Mouse (Mus musculus): ENCODE results near the gene Klk8. TPM values are rescaled to one million over a fixed set of nuclear protein-coding genes. Genes with fewer than 3 reads are reported as not detected.

The Klk8 gene
- polyA plus RNA-seq, 1 experiment from 2014 or later, result 9.5 TPM

GRCm38 (mm10) chr7:43777423-43777822, 20.0 kb upstream of the Klk8 start:
- Histone ChIP-seq H3K9me3 (replicated peaks) (no peaks in the 10 kb centered on the region), H3K27ac (replicated peaks) (no peak overlapping the region), H3K36me3 (no peaks in the 10 kb centered on the region), H3K4me3 (no peak overlapping the region), H3K27me3 (ENCODE audit: low read depth, poor library complexity, severe bottlenecking) (peaks cover 7% of the 10 kb centered on the region; the same call in 1 of the 2 replicates), H3K4me1 (peaks cover 21% of the 10 kb centered on the region)
- 90% methylated on average over 12 of the region's 12 CpGs for WGBS
- DNase-seq (ENCODE audit: low spot score), result no peak

- Histone ChIP-seq H3K27me3 (ENCODE audit: low read depth, poor library complexity, severe bottlenecking) (peaks cover 16% of the 10 kb centered on the region), H3K9me3 (replicated peaks) (no peaks in the 10 kb centered on the region), H3K36me3 (no peaks in the 10 kb centered on the region), H3K27ac (replicated peaks) (no peak overlapping the region), H3K4me1 (peaks cover 26% of the 10 kb centered on the region), H3K4me3 (no peak overlapping the region)
- 92% methylated on average over 10 of the region's 10 CpGs for WGBS
- DNase-seq (ENCODE audit: low spot score), result no peak
These were observed 19.0 kb upstream of the Klk8 start for GRCm38 (mm10) chr7:43778176-43778970.

- H3K27ac ChIP-seq (replicated peaks), result no peak overlapping the region
- WGBS, result 70% methylated on average over 6 of the region's 6 CpGs
- H3K4me3 ChIP-seq, result no peak overlapping the region
- H3K4me1 ChIP-seq, result peaks cover 16% of the 10 kb centered on the region
- H3K27me3 ChIP-seq (ENCODE audit: low read depth, poor library complexity, severe bottlenecking), result peaks cover 30% of the 10 kb centered on the region
- DNase-seq (ENCODE audit: low spot score), result no peak
- H3K36me3 ChIP-seq, result no peaks in the 10 kb centered on the region
- no peaks in the 10 kb centered on the region for H3K9me3 ChIP-seq (replicated peaks)
These were observed 17.1 kb upstream of the Klk8 start for GRCm38 (mm10) chr7:43780241-43780640.

- Histone ChIP-seq H3K27ac (replicated peaks) (no peak within 1 kb of the TSS), H3K4me1 (peaks cover 11% of the 10 kb centered on the region), H3K36me3 (no peaks in the 10 kb centered on the region), H3K4me3 (no peak within 1 kb of the TSS), H3K9me3 (replicated peaks) (no peaks in the 10 kb centered on the region), H3K27me3 (ENCODE audit: low read depth, poor library complexity, severe bottlenecking) (peaks cover 30% of the 10 kb centered on the region)
- DNase-seq (ENCODE audit: low spot score), result no peak
- WGBS, result 53% methylated on average over 5 of the region's 5 CpGs
These were observed 16.6 kb upstream of the Klk8 start, which contains the start of gene Klk10 for GRCm38 (mm10) chr7:43780746-43781145. TSS of gene Klk10 (plus strand) at chr7:43781035.

- Histone ChIP-seq H3K4me3 (no peak overlapping the region), H3K9me3 (replicated peaks) (no peaks in the 10 kb centered on the region), H3K27ac (replicated peaks) (no peak overlapping the region), H3K4me1 (peaks cover 9% of the 10 kb centered on the region), H3K27me3 (ENCODE audit: low read depth, poor library complexity, severe bottlenecking) (peaks cover 30% of the 10 kb centered on the region), H3K36me3 (no peaks in the 10 kb centered on the region)
- 86% methylated on average over 11 of the region's 11 CpGs for WGBS
- no peak for DNase-seq (ENCODE audit: low spot score)
These were observed 15.8 kb upstream of the Klk8 start for GRCm38 (mm10) chr7:43781541-43781940.

GRCm38 (mm10) chr7:43782275-43783265, 14.8 kb upstream of the Klk8 start:
- no peaks in the 10 kb centered on the region for H3K9me3 ChIP-seq (replicated peaks)
- WGBS, result 6% methylated on average over 36 of the region's 36 CpGs
- peak; percentile 89 for DNase-seq (ENCODE audit: low spot score)
- H3K4me1 ChIP-seq, result peaks cover 9% of the 10 kb centered on the region
- peak overlapping the region; percentile 51 for H3K4me3 ChIP-seq
- H3K27ac ChIP-seq (replicated peaks), result peak overlapping the region; percentile 77
- peaks cover 30% of the 10 kb centered on the region for H3K27me3 ChIP-seq (ENCODE audit: low read depth, poor library complexity, severe bottlenecking)
- no peaks in the 10 kb centered on the region for H3K36me3 ChIP-seq

- Histone ChIP-seq H3K27ac (replicated peaks) (no peak overlapping the region), H3K4me1 (peaks cover 9% of the 10 kb centered on the region), H3K27me3 (ENCODE audit: low read depth, poor library complexity, severe bottlenecking) (peaks cover 30% of the 10 kb centered on the region), H3K4me3 (no peak overlapping the region), H3K9me3 (replicated peaks) (no peaks in the 10 kb centered on the region), H3K36me3 (no peaks in the 10 kb centered on the region)
- DNase-seq (ENCODE audit: low spot score), result no peak
- 84% methylated on average over 1 of the region's 1 CpGs for WGBS
These were observed 12.1 kb upstream of the Klk8 start for GRCm38 (mm10) chr7:43785286-43785685.

- no peaks in the 10 kb centered on the region for H3K9me3 ChIP-seq (replicated peaks)
- H3K36me3 ChIP-seq, result no peaks in the 10 kb centered on the region
- no peaks in the 10 kb centered on the region for H3K4me1 ChIP-seq
- DNase-seq (ENCODE audit: low spot score), result no peak
- H3K4me3 ChIP-seq, result no peak overlapping the region
- H3K27me3 ChIP-seq (ENCODE audit: low read depth, poor library complexity, severe bottlenecking), result peaks cover 17% of the 10 kb centered on the region
- WGBS, result 85% methylated on average over 3 of the region's 3 CpGs
- no peak overlapping the region for H3K27ac ChIP-seq (replicated peaks)
These were observed 9.3 kb upstream of the Klk8 start for GRCm38 (mm10) chr7:43788096-43788495.

- no peak overlapping the region for H3K27ac ChIP-seq (replicated peaks)
- WGBS, result 86% methylated on average over 2 of the region's 2 CpGs
- H3K4me1 ChIP-seq, result no peaks in the 10 kb centered on the region
- no peak for DNase-seq (ENCODE audit: low spot score)
- H3K27me3 ChIP-seq (ENCODE audit: low read depth, poor library complexity, severe bottlenecking), result peaks cover 5% of the 10 kb centered on the region; the same call in 1 of the 2 replicates
- H3K4me3 ChIP-seq, result no peak overlapping the region
- no peaks in the 10 kb centered on the region for H3K9me3 ChIP-seq (replicated peaks)
- H3K36me3 ChIP-seq, result no peaks in the 10 kb centered on the region
These were observed 8.1 kb upstream of the Klk8 start for GRCm38 (mm10) chr7:43789295-43789694.

GRCm38 (mm10) chr7:43791591-43791990, 5.8 kb upstream of the Klk8 start, which contains the start of gene Klk9:
TSS of gene Klk9 (plus strand) at chr7:43791891.
- H3K4me1 ChIP-seq, result peaks cover 8% of the 10 kb centered on the region
- H3K27ac ChIP-seq (replicated peaks), result no peak within 1 kb of the TSS
- peaks cover 20% of the 10 kb centered on the region for H3K27me3 ChIP-seq (ENCODE audit: low read depth, poor library complexity, severe bottlenecking)
- no peaks in the 10 kb centered on the region for H3K36me3 ChIP-seq
- H3K4me3 ChIP-seq, result no peak within 1 kb of the TSS
- WGBS, result 70% methylated on average over 7 of the region's 7 CpGs
- H3K9me3 ChIP-seq (replicated peaks), result no peaks in the 10 kb centered on the region
- no peak for DNase-seq (ENCODE audit: low spot score)

GRCm38 (mm10) chr7:43796355-43796754, 1.0 kb upstream of the Klk8 start:
- Histone ChIP-seq H3K4me3 (peak overlapping the region; percentile 62), H3K27ac (replicated peaks) (no peak overlapping the region), H3K4me1 (peaks cover 22% of the 10 kb centered on the region), H3K27me3 (ENCODE audit: low read depth, poor library complexity, severe bottlenecking) (peaks cover 43% of the 10 kb centered on the region), H3K36me3 (no peaks in the 10 kb centered on the region), H3K9me3 (replicated peaks) (no peaks in the 10 kb centered on the region)
- 6% methylated on average over 8 of the region's 8 CpGs for WGBS
- DNase-seq (ENCODE audit: low spot score), result no peak

- Histone ChIP-seq H3K27ac (replicated peaks) (no peak overlapping the region), H3K9me3 (replicated peaks) (no peaks in the 10 kb centered on the region), H3K4me3 (peak overlapping the region; percentile 62), H3K4me1 (peaks cover 22% of the 10 kb centered on the region), H3K36me3 (no peaks in the 10 kb centered on the region), H3K27me3 (ENCODE audit: low read depth, poor library complexity, severe bottlenecking) (peaks cover 43% of the 10 kb centered on the region)
- no peak for DNase-seq (ENCODE audit: low spot score)
- 46% methylated on average over 13 of the region's 13 CpGs for WGBS
These were observed 576 bp downstream of the Klk8 start for GRCm38 (mm10) chr7:43797844-43798462.

Data from midbrain, embryonic 10.5 days (tissue).